Mouse (Mus musculus) adrenal gland (tissue): ENCODE measurements around the gene C2cd4d.

Experiments
- intact Hi-C: fragments of 180-260 bp; cut with DNase I; formaldehyde crosslinking; loops from one replicate; pipeline ENCODE4 v1.15.1; 2025
- long read RNA-seq, 2 experiments: library from polyadenylated mRNA; unstranded; transcript quantifications; one replicate each; pipeline ENCODE4 v2.0.0; 2020; ENCODE audit warnings: borderline replicate concordance in 1 of 2; ENCODE audit not compliant: insufficient replicate concordance in 1 of 2

The C2cd4d gene
- long read RNA-seq, experiment 1: 0 reads
- long read RNA-seq, experiment 2: 0 reads

GRCm38 (mm10) chr3:94362138-94362537 lies at the start of gene C2cd4d:
Gene C2cd4d, plus strand, starts transcription at chr3:94362438.
- intact Hi-C loops: no loop called here

DNA sequence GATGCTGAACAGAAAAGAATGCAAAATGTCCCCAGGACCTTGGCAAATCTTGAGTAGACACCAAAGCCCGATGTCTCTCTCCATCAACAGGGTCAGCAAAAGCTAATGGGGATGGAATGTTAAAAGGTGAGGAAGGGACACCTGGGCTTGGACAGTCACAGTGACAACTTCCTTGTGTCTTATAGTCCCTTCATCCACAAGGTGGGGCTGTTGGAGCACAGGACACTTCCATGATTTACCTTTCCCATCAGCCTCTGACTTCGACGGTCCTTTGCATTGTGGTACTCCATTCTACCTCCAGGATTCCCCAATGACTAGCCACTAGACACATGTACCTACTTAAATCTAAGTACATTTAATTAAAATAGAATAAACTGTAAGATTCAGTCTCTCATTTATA lies 33.6 kb upstream of the C2cd4d start:
- intact Hi-C loops: no loop called here

DNA sequence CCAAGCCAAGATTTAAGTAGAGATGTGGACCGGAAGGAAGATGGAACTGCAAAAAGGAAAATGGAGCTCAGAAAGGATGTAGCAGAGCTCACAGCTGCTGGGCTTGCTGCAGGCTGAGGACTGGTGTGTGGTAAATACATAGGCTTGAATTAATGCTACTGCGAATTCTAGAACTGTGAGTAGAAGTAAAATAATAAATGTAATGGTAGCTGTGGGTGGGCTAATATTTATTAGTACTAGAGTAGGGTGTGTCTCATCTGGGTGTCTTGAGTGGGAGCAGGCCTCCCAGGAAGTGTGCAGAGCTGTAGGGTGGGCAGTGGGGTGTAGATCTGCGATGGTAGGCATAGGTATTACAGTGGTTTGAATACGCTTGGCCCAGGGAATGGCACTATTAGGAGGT lies 27.8 kb upstream of the C2cd4d start:
- intact Hi-C loops: no loop called here

GRCm38 (mm10) chr3:94338522-94338921 lies 23.7 kb upstream of the C2cd4d start:
- intact Hi-C loops: no loop called here

DNA sequence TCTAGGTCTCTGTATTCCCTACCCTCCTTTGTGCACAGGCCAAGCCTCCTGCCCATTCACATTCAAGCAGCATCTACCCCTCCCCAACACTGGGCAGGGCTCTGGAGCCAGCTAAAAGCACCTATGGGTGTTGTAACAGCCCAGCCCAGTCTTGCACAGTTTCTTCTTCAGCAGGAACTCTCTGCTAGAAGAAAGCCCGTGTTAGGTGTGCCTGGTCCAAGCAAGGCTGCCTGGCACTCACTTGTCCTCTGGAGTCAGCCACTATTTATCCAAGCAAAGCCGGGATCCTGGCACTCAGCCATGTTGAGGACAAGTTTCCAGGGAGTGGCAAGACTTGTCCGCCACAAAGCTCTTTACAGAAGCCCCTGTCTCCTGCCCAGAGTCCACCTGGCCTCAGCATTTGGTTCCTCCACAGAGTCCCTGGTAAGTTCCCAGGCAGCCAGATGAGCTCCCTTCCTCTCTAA lies 20.2 kb upstream of the C2cd4d start, which contains the start of gene Them5:
TSS of gene Them5 (plus strand) at position 141 of the 464 bp plus-strand sequence.
- intact Hi-C loops: no loop called here

GRCm38 (mm10) chr3:94342552-94342951 lies 19.7 kb upstream of the C2cd4d start:
- intact Hi-C loops: no loop called here

GRCm38 (mm10) chr3:94344182-94344581 lies 18.1 kb upstream of the C2cd4d start:
- intact Hi-C loops: no loop called here

GRCm38 (mm10) chr3:94344897-94345296 lies 17.3 kb upstream of the C2cd4d start:
- intact Hi-C loops: no loop called here

DNA sequence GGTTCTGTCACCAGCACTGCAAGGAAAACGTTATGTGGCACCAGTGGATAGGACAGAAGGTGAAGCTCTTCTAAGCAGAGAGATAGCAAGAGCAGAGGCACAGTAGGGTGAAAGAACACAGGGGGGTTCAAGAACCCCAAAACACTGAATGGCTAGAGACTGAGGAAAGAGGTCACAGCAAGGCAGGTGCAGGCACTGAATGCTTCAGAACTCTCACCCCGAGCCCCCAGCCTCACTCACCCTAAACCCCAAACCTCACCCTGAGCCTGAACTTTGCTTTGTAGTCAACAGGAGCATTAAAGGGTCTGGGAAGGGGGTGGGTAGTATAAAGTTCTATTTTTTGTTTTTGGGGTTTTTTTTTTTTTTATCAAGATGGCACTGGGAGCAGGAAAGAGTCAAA lies 14.1 kb upstream of the C2cd4d start:
- intact Hi-C loops: no loop called here

DNA sequence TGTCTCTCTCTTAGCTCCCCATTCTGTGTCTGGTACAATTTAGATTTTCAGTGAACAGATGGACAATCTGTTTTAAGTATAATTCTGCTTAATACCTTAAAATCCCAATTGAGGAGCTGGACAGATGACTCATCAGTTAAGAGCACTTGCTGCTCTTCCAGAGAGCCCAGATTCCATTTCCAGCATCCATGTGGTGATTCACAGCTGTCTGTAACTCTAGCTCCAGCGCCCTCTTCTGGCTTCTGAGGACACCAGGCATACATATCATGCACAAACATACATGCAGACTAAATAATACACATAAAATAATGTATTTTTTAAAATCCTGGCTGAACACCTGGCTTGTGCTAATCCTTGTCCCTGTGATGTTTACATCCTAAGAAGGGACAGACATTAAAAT lies 1.4 kb upstream of the C2cd4d start:
- intact Hi-C loops: no loop called here

GRCm38 (mm10) chr3:94363291-94364153 lies 1.3 kb downstream of the C2cd4d start:
- intact Hi-C loops: no loop called here

GRCm38 (mm10) chr3:94364154-94364526 lies 1.9 kb downstream of the C2cd4d start:
- intact Hi-C loops: no loop called here

- intact Hi-C loops: loop anchor here (5.0 kb wide), 4 partner anchors 46 to 236 kb away; partner anchors contain the start of genes Mrpl9, Oaz3 and Tdrkh
Observed at GRCm38 (mm10) chr3:94366761-94367160, 4.5 kb downstream of the C2cd4d start.

GRCm38 (mm10) chr3:94367511-94367910 lies 5.3 kb downstream of the C2cd4d start:
- intact Hi-C loops: loop anchor here (5.0 kb wide), 4 partner anchors 45 to 235 kb away; partner anchors contain the start of genes Mrpl9, Oaz3 and Tdrkh

- intact Hi-C loops: loop anchor here (5.0 kb wide), 4 partner anchors 44 to 234 kb away; partner anchors contain the start of genes Mrpl9, Oaz3 and Tdrkh
Observed at GRCm38 (mm10) chr3:94368631-94369030, 6.4 kb downstream of the C2cd4d start.

- intact Hi-C loops: loop anchor here (5.0 kb wide), 4 partner anchors 43 to 233 kb away; partner anchors contain the start of genes Mrpl9, Oaz3 and Tdrkh
Observed at GRCm38 (mm10) chr3:94369709-94370108, 7.5 kb downstream of the C2cd4d start.

DNA sequence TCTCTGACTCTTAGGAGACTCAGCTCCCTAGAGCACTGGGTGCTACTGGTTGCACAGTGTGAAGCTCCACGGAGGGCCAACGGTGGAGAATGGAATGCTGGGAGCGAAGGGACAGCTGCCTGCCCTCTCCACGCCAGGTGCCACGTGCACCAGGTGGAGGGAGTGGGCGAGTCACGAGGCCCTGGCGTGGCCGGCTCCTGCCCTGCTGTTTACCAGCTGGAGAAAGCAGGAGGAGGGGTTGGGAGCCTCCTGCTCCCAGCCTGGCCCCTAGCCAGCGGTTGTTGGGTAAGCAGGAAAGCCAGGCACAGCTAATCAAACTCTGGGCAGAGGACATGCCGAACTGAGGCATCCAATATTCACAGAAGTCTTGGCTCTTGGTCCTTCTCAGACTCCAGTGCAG lies 9.4 kb downstream of the C2cd4d start:
- intact Hi-C loops: no loop called here

GRCm38 (mm10) chr3:94372038-94372437 lies 9.8 kb downstream of the C2cd4d start:
- intact Hi-C loops: no loop called here

GRCm38 (mm10) chr3:94372641-94373040 lies 10.4 kb downstream of the C2cd4d start, which contains the start of gene Rorc:
Gene Rorc, plus strand, starts transcription at chr3:94372794.
- intact Hi-C loops: no loop called here

DNA sequence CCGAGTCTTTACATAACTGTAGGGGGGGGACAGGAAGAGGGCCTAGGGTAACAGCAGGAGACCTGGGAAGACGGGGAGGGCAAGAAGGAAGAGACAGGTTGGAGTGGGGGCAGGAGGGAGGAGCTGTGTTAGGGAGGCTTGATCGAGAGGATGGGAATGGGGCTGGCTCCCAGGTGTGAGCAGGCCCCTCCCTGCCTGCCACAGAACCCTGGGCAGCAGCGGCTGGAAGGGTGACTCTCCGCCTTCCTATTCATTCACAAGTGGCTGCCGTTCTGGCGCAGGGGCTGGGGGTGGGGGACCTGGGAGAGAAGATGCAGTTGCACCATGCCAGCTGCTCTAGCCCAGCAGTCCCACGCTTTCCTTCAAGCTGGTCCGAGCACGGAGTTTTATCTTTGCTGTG lies 10.9 kb downstream of the C2cd4d start:
- intact Hi-C loops: no loop called here

DNA sequence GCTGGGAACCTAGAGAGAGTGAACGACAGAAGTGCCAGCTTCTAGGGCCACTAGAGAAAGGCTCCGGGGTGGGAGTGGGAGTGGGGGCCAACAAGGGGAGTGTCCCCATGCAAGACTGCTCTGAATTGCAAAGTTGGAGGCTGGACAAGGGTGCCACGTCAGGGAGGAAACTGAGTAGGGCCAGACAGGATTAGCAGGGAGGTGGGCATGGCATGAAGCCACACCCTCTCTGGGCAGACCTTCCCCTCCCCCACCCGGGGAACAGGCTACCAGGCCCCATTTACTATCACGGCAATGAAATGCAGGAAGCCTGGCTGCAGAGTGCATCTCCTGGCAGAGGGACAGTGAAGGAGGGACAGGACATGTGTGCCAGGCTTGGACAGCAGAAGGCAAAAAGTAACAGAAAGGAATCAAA lies 11.4 kb downstream of the C2cd4d start:
- intact Hi-C loops: no loop called here

- intact Hi-C loops: no loop called here
Observed at GRCm38 (mm10) chr3:94374636-94375035, 12.4 kb downstream of the C2cd4d start.
